Mouse (Mus musculus) lung, postnatal 0 days (tissue): Measurements from ENCODE around the gene Trim68.

Source experiments
- CTCF ChIP-seq: IDR thresholded peaks from 2 replicates; pipeline ENCODE4 v1.5.1; 2016; ENCODE audit warnings: antibody characterized with exemption, mild to moderate bottlenecking
- EP300 ChIP-seq: IDR thresholded peaks from 2 replicates; pipeline ENCODE4 v1.6.1; 2016; ENCODE audit warnings: antibody characterized with exemption, mild to moderate bottlenecking, control low read depth

DNA sequence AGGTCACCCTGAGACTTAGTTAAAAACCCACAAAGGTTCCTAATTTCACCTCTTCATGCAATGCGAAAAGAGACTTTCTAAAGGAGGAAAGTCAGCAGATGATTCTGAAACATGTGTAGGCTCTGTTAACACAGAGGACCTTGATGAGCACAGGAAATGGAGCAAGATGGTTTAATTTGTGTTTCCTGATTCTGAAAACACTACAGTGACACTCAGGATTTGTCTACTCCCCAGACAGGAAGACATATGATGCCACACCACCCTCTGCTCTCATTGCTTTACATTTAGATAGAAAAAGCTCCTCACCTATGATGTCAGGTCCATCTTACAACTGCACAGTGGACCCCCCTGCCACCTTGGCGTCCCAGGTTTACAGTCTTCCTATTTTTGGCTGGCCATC lies 10.9 kb downstream of the Trim68 start:
- TF ChIP-seq EP300 (no peak), CTCF (no peak)
